Mouse (Mus musculus): ENCODE data around the gene Rbm42. TPM values are rescaled to one million over a fixed set of nuclear protein-coding genes. Genes with fewer than 3 reads are reported as not detected.

The Rbm42 gene
- polyA plus RNA-seq, 1 experiment from 2014 or later, result 101 TPM

Other genes with a start within 250 kb of the Rbm42 start
- 60.6 and 61.9 TPM in 2 replicates for gene Tyrobp, start 236.6 kb downstream of the Rbm42 start, polyA plus RNA-seq (2014; fragmentation: Nextera tagmentation; extraction: Ambion mirVana)
- 2.2 and 2.9 TPM in 2 replicates for gene Hcst, start 230.5 kb downstream of the Rbm42 start, polyA plus RNA-seq (2014; fragmentation: Nextera tagmentation; extraction: Ambion mirVana)
- 1.8 and 3.6 TPM in 2 replicates for gene Nfkbid, start 228.6 kb downstream of the Rbm42 start, polyA plus RNA-seq (2014; fragmentation: Nextera tagmentation; extraction: Ambion mirVana)
- 18.4 and 19.1 TPM in 2 replicates for gene Aplp1, start 204.8 kb downstream of the Rbm42 start, polyA plus RNA-seq (2014; fragmentation: Nextera tagmentation; extraction: Ambion mirVana)
- gene Kirrel2, start 192.6 kb downstream of the Rbm42 start, polyA plus RNA-seq (2014; fragmentation: Nextera tagmentation; extraction: Ambion mirVana), result 0.22 and 0.95 TPM in 2 replicates
- 0.26 and 0.27 TPM in 2 replicates for gene Nphs1, start 192.0 kb downstream of the Rbm42 start, polyA plus RNA-seq (2014; fragmentation: Nextera tagmentation; extraction: Ambion mirVana)
- gene Prodh2, start 156.7 kb downstream of the Rbm42 start, polyA plus RNA-seq (2014; fragmentation: Nextera tagmentation; extraction: Ambion mirVana), result 19.0 and 19.5 TPM in 2 replicates
- 7.1 and 7.5 TPM in 2 replicates for gene Arhgap33, start 115.3 kb downstream of the Rbm42 start, polyA plus RNA-seq (2014; fragmentation: Nextera tagmentation; extraction: Ambion mirVana)
- gene Hspb6, start 98.1 kb downstream of the Rbm42 start, polyA plus RNA-seq (2014; fragmentation: Nextera tagmentation; extraction: Ambion mirVana), result 3.9 and 5.4 TPM in 2 replicates
- 10.7 and 13.0 TPM in 2 replicates for gene Proser3, start 98.0 kb downstream of the Rbm42 start, polyA plus RNA-seq (2014; fragmentation: Nextera tagmentation; extraction: Ambion mirVana)
- gene Lin37, start 90.5 kb downstream of the Rbm42 start, polyA plus RNA-seq (2014; fragmentation: Nextera tagmentation; extraction: Ambion mirVana), result 38.7 and 41.0 TPM in 2 replicates
- gene U2af1l4, start 87.0 kb downstream of the Rbm42 start, polyA plus RNA-seq (2014; fragmentation: Nextera tagmentation; extraction: Ambion mirVana), result 71.0 and 73.1 TPM in 2 replicates
- gene Gm49396, start 87.0 kb downstream of the Rbm42 start, polyA plus RNA-seq (2014; fragmentation: Nextera tagmentation; extraction: Ambion mirVana), result 6.8 and 8.0 TPM in 2 replicates
- 85.2 and 102 TPM in 2 replicates for gene Psenen, start 86.7 kb downstream of the Rbm42 start, polyA plus RNA-seq (2014; fragmentation: Nextera tagmentation; extraction: Ambion mirVana)
- 3.1 and 3.7 TPM in 2 replicates for gene Igflr1, start 84.9 kb downstream of the Rbm42 start, polyA plus RNA-seq (2014; fragmentation: Nextera tagmentation; extraction: Ambion mirVana)
- gene Kmt2b, start 61.6 kb downstream of the Rbm42 start, polyA plus RNA-seq (2014; fragmentation: Nextera tagmentation; extraction: Ambion mirVana), result 7.4 and 11.4 TPM in 2 replicates
- 0.25 and 0.62 TPM in 2 replicates for gene Zbtb32, start 51.4 kb downstream of the Rbm42 start, polyA plus RNA-seq (2014; fragmentation: Nextera tagmentation; extraction: Ambion mirVana)
- gene Upk1a, start 37.5 kb downstream of the Rbm42 start, polyA plus RNA-seq (2014; fragmentation: Nextera tagmentation; extraction: Ambion mirVana), result 0.66 and 1.5 TPM in 2 replicates
- 809 and 909 TPM in 2 replicates for gene Cox6b1, start 24.2 kb downstream of the Rbm42 start, polyA plus RNA-seq (2014; fragmentation: Nextera tagmentation; extraction: Ambion mirVana)
- gene Etv2, start 14.5 kb downstream of the Rbm42 start, polyA plus RNA-seq (2014; fragmentation: Nextera tagmentation; extraction: Ambion mirVana), result 0.16 and 0.17 TPM in 2 replicates
- 64.3 and 65.6 TPM in 2 replicates for gene Haus5, start 14.7 kb upstream of the Rbm42 start, polyA plus RNA-seq (2014; fragmentation: Nextera tagmentation; extraction: Ambion mirVana)
- gene Pmis2, start 21.3 kb upstream of the Rbm42 start, polyA plus RNA-seq (2014; fragmentation: Nextera tagmentation; extraction: Ambion mirVana), result not detected in 2 replicates
- 0.53 TPM in 1 of 2 replicates, not detected in the other for gene 2200002J24Rik, start 48.6 kb upstream of the Rbm42 start, polyA plus RNA-seq (2014; fragmentation: Nextera tagmentation; extraction: Ambion mirVana)
- gene Atp4a, start 61.9 kb upstream of the Rbm42 start, polyA plus RNA-seq (2014; fragmentation: Nextera tagmentation; extraction: Ambion mirVana), result 1.5 and 1.9 TPM in 2 replicates
- 168 and 181 TPM in 2 replicates for gene Tmem147, start 79.2 kb upstream of the Rbm42 start, polyA plus RNA-seq (2014; fragmentation: Nextera tagmentation; extraction: Ambion mirVana)
- gene Gapdhs, start 93.4 kb upstream of the Rbm42 start, polyA plus RNA-seq (2014; fragmentation: Nextera tagmentation; extraction: Ambion mirVana), result 0.31 and 0.44 TPM in 2 replicates
- gene Sbsn, start 101.2 kb upstream of the Rbm42 start, polyA plus RNA-seq (2014; fragmentation: Nextera tagmentation; extraction: Ambion mirVana), result 0.07 and 0.21 TPM in 2 replicates
- not detected in 2 replicates for gene Dmkn, start 113.4 kb upstream of the Rbm42 start, polyA plus RNA-seq (2014; fragmentation: Nextera tagmentation; extraction: Ambion mirVana)
- not detected in 2 replicates for gene Krtdap, start 137.6 kb upstream of the Rbm42 start, polyA plus RNA-seq (2014; fragmentation: Nextera tagmentation; extraction: Ambion mirVana)
- gene Ffar2, start 173.5 kb upstream of the Rbm42 start, polyA plus RNA-seq (2014; fragmentation: Nextera tagmentation; extraction: Ambion mirVana), result 0.36 and 0.47 TPM in 2 replicates
- not detected in 2 replicates for gene Ffar3, start 205.9 kb upstream of the Rbm42 start, polyA plus RNA-seq (2014; fragmentation: Nextera tagmentation; extraction: Ambion mirVana)
- gene Ffar1, start 211.2 kb upstream of the Rbm42 start, polyA plus RNA-seq (2014; fragmentation: Nextera tagmentation; extraction: Ambion mirVana), result not detected in 2 replicates
- 0.07 TPM in 1 of 2 replicates, not detected in the other for gene Cd22, start 230.0 kb upstream of the Rbm42 start, polyA plus RNA-seq (2014; fragmentation: Nextera tagmentation; extraction: Ambion mirVana)

All from liver, embryonic 11.5 days (tissue).